Mouse (Mus musculus): ENCODE measurements around the gene Cd99l2.

DNA sequence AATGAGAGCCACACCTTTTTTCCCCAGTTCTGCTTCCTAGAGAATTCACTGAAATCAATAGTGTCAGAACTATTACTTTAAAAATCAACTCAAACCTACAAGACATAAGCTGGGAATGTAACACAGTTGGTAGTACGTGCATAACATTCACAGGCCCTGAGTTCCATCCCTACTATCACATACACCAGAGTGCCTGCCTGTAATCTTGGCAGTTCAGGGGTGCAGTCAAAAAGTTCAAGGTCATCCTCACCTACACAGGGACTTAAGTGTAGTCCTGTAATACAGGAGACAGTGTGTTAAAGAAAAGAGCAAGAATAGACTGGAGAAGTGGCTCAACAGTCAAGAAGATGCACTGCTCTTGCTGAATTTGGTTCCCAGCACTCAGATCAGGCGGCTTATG, 10.4 kb downstream of the Cd99l2 start:
- TF ChIP-seq CTCF (IDR thresholded peaks at IDR 0.05; ENCODE audit: low read depth) (no peak), EP300 (IDR thresholded peaks at IDR 0.05; ENCODE audit: low read depth) (peak; percentile 55)
